Mouse (Mus musculus) testis, adult 2 months (tissue): ENCODE measurements at regions not wholly inside any gene's neighbourhood (a gene's known extent, or its start where the extent isn't known, plus 50 kb on each side); places are given as distances from the start of the nearest gene placed in this dataset.

Source experiments
- CTCF ChIP-seq: fragments of 200-500 bp; IDR thresholded peaks from 2 replicates; pipeline ENCODE4 v1.5.1; 2012; ENCODE audit warnings: low read depth, mild to moderate bottlenecking, inconsistent platforms, low read length, moderate library complexity; ENCODE audit not compliant: control insufficient read depth, insufficient read depth, insufficient replicate concordance
- POLR2A ChIP-seq: fragments of 200-500 bp; IDR thresholded peaks from 2 replicates; pipeline ENCODE4 v1.6.1; 2012; ENCODE audit warnings: low read depth, mild to moderate bottlenecking, inconsistent platforms, low read length, moderate library complexity; ENCODE audit not compliant: control insufficient read depth

DNA sequence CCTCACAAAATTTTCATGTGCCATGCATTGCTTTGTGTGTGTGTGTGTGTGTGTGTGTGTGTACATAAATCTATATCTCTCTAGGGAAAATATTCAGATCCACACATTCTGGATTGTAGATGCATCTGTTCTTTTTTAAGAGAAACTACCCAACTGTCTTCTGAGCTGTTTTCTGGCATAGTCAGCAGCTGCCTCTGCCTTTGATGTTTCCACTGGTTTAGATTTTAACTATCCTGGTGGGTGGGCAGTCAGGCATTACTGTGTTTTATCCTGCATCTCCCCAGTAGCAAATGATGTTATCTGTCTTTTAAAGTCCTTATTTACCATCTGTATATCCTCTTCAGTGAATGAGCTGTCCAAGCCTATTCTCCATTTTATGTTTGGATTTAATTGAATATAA, 1287.9 kb upstream of the Lrrc6 start:
- TF ChIP-seq POLR2A: no peak
- TF ChIP-seq CTCF: no peak
